Mouse (Mus musculus): ENCODE data around the gene Deup1. TPM values are rescaled to one million over a fixed set of nuclear protein-coding genes. Genes with fewer than 3 reads are reported as not detected.
A peak's percentile ranks its signal among the peaks of the same experiment; 100 is the strongest.

The Deup1 gene
- polyA plus RNA-seq, 1 experiment from 2014 or later = 0.82 TPM

GRCm38 (mm10) chr9:15600156-15600858 is 27.4 kb downstream of the Deup1 start:
- Histone ChIP-seq H3K36me3 (ENCODE audit: insufficient read depth, low read length) (no peaks in the 10 kb centered on the region), H3K9ac (replicated peaks; ENCODE audit: low read length) (no peak overlapping the region), H3K4me1 (ENCODE audit: insufficient read depth, low read length) (0 out of 2 replicates have a peak, but pooled peaks cover 5% of the 10 kb centered on the region), H3K4me3 (ENCODE audit: low read length) (no peak overlapping the region), H3K4me2 (replicated peaks; ENCODE audit: low read depth, low read length) (no peak overlapping the region), H3K9me3 (ENCODE audit: low read length) (no peaks in the 10 kb centered on the region), H3K27ac (ENCODE audit: low read length) (peak overlapping the region; percentile 14), H3K27me3 (ENCODE audit: insufficient read depth, low read length) (no peaks in the 10 kb centered on the region)
- 45% methylated on average over 6 of the region's 6 CpGs for WGBS
- ATAC-seq (ENCODE audit: low FRiP score, low TSS enrichment) = peak; percentile 42; the same call in 1 of the 2 replicates

GRCm38 (mm10) chr9:15596598-15596997 is 31.1 kb downstream of the Deup1 start:
- 0 out of 2 replicates have a peak, but pooled peaks cover 4% of the 10 kb centered on the region for H3K9me3 ChIP-seq (ENCODE audit: low read length)
- H3K4me2 ChIP-seq (replicated peaks; ENCODE audit: low read depth, low read length) = no peak overlapping the region
- H3K9ac ChIP-seq (replicated peaks; ENCODE audit: low read length) = no peak overlapping the region
- H3K4me3 ChIP-seq (ENCODE audit: low read length) = no peak overlapping the region
- no peaks in the 10 kb centered on the region for H3K27me3 ChIP-seq (ENCODE audit: insufficient read depth, low read length)
- H3K36me3 ChIP-seq (ENCODE audit: insufficient read depth, low read length) = no peaks in the 10 kb centered on the region
- WGBS = 49% methylated on average over 4 of the region's 4 CpGs
- H3K27ac ChIP-seq (ENCODE audit: low read length) = no peak overlapping the region
- H3K4me1 ChIP-seq (ENCODE audit: insufficient read depth, low read length) = 0 out of 2 replicates have a peak, but pooled peaks cover 5% of the 10 kb centered on the region
- ATAC-seq (ENCODE audit: low FRiP score, low TSS enrichment) = no peak

- Histone ChIP-seq H3K4me3 (ENCODE audit: low read length) (no peak overlapping the region), H3K27me3 (ENCODE audit: insufficient read depth, low read length) (no peaks in the 10 kb centered on the region), H3K9me3 (ENCODE audit: low read length) (0 out of 2 replicates have a peak, but pooled peaks cover 4% of the 10 kb centered on the region), H3K9ac (replicated peaks; ENCODE audit: low read length) (no peak overlapping the region), H3K4me2 (replicated peaks; ENCODE audit: low read depth, low read length) (no peak overlapping the region), H3K4me1 (ENCODE audit: insufficient read depth, low read length) (no peaks in the 10 kb centered on the region), H3K27ac (ENCODE audit: low read length) (no peak overlapping the region), H3K36me3 (ENCODE audit: insufficient read depth, low read length) (no peaks in the 10 kb centered on the region)
- WGBS = 80% methylated on average over 4 of the region's 4 CpGs
- ATAC-seq (ENCODE audit: low FRiP score, low TSS enrichment) = no peak
Measured at GRCm38 (mm10) chr9:15594148-15594547, 33.6 kb downstream of the Deup1 start.

GRCm38 (mm10) chr9:15587157-15587854 is 40.4 kb downstream of the Deup1 start:
- no peak overlapping the region for H3K4me3 ChIP-seq (ENCODE audit: low read length)
- H3K9ac ChIP-seq (replicated peaks; ENCODE audit: low read length) = no peak overlapping the region
- H3K27me3 ChIP-seq (ENCODE audit: insufficient read depth, low read length) = no peaks in the 10 kb centered on the region
- no peaks in the 10 kb centered on the region for H3K4me1 ChIP-seq (ENCODE audit: insufficient read depth, low read length)
- 39% methylated on average over 6 of the region's 6 CpGs for WGBS
- 0 out of 2 replicates have a peak, but pooled peaks cover under 1% of the 10 kb centered on the region for H3K9me3 ChIP-seq (ENCODE audit: low read length)
- ATAC-seq (ENCODE audit: low FRiP score, low TSS enrichment) = no peak
- no peak overlapping the region for H3K4me2 ChIP-seq (replicated peaks; ENCODE audit: low read depth, low read length)
- no peak overlapping the region for H3K27ac ChIP-seq (ENCODE audit: low read length)
- no peaks in the 10 kb centered on the region for H3K36me3 ChIP-seq (ENCODE audit: insufficient read depth, low read length)

- H3K4me1 ChIP-seq (ENCODE audit: insufficient read depth, low read length) = no peaks in the 10 kb centered on the region
- no peaks in the 10 kb centered on the region for H3K9me3 ChIP-seq (ENCODE audit: low read length)
- no peak overlapping the region for H3K27ac ChIP-seq (ENCODE audit: low read length)
- H3K36me3 ChIP-seq (ENCODE audit: insufficient read depth, low read length) = no peaks in the 10 kb centered on the region
- H3K4me3 ChIP-seq (ENCODE audit: low read length) = no peak overlapping the region
- H3K27me3 ChIP-seq (ENCODE audit: insufficient read depth, low read length) = no peaks in the 10 kb centered on the region
- no peak overlapping the region for H3K4me2 ChIP-seq (replicated peaks; ENCODE audit: low read depth, low read length)
- ATAC-seq (ENCODE audit: low FRiP score, low TSS enrichment) = no peak
- H3K9ac ChIP-seq (replicated peaks; ENCODE audit: low read length) = no peak overlapping the region
- 92% methylated on average over 1 of the region's 1 CpGs for WGBS
Measured at GRCm38 (mm10) chr9:15585956-15586355, 41.8 kb downstream of the Deup1 start.

- Histone ChIP-seq H3K4me3 (ENCODE audit: low read length) (no peak overlapping the region), H3K4me1 (ENCODE audit: insufficient read depth, low read length) (no peaks in the 10 kb centered on the region), H3K27me3 (ENCODE audit: insufficient read depth, low read length) (no peaks in the 10 kb centered on the region), H3K9me3 (ENCODE audit: low read length) (no peaks in the 10 kb centered on the region), H3K36me3 (ENCODE audit: insufficient read depth, low read length) (no peaks in the 10 kb centered on the region), H3K9ac (replicated peaks; ENCODE audit: low read length) (no peak overlapping the region), H3K4me2 (replicated peaks; ENCODE audit: low read depth, low read length) (no peak overlapping the region), H3K27ac (ENCODE audit: low read length) (no peak overlapping the region)
- ATAC-seq (ENCODE audit: low FRiP score, low TSS enrichment) = no peak
- WGBS = 84% methylated on average over 9 of the region's 9 CpGs
Measured at GRCm38 (mm10) chr9:15584209-15584608, 43.5 kb downstream of the Deup1 start.

GRCm38 (mm10) chr9:15582026-15582425 is 45.7 kb downstream of the Deup1 start:
- 79% methylated on average over 5 of the region's 5 CpGs for WGBS
- ATAC-seq (ENCODE audit: low FRiP score, low TSS enrichment) = no peak

GRCm38 (mm10) chr9:15580176-15580575 is 47.6 kb downstream of the Deup1 start:
- Histone ChIP-seq H3K9ac (replicated peaks; ENCODE audit: low read length) (no peak overlapping the region), H3K36me3 (ENCODE audit: insufficient read depth, low read length) (no peaks in the 10 kb centered on the region), H3K4me1 (ENCODE audit: insufficient read depth, low read length) (no peaks in the 10 kb centered on the region), H3K4me2 (replicated peaks; ENCODE audit: low read depth, low read length) (no peak overlapping the region), H3K9me3 (ENCODE audit: low read length) (0 out of 2 replicates have a peak, but pooled peaks cover 3% of the 10 kb centered on the region), H3K4me3 (ENCODE audit: low read length) (no peak overlapping the region), H3K27me3 (ENCODE audit: insufficient read depth, low read length) (no peaks in the 10 kb centered on the region), H3K27ac (ENCODE audit: low read length) (no peak overlapping the region)
- WGBS = 46% methylated on average over 6 of the region's 6 CpGs
- ATAC-seq (ENCODE audit: low FRiP score, low TSS enrichment) = no peak

More at GRCm38 (mm10) chr9:15582026-15582425, 45.7 kb downstream of the Deup1 start:
- H3K27ac ChIP-seq (ENCODE audit: low read length) = no peak overlapping the region
- H3K4me1 ChIP-seq (ENCODE audit: insufficient read depth, low read length) = no peaks in the 10 kb centered on the region
- H3K9ac ChIP-seq (replicated peaks; ENCODE audit: low read length) = no peak overlapping the region
- no peaks in the 10 kb centered on the region for H3K36me3 ChIP-seq (ENCODE audit: insufficient read depth, low read length)
- no peaks in the 10 kb centered on the region for H3K9me3 ChIP-seq (ENCODE audit: low read length)
- H3K27me3 ChIP-seq (ENCODE audit: insufficient read depth, low read length) = no peaks in the 10 kb centered on the region
- H3K4me2 ChIP-seq (replicated peaks; ENCODE audit: low read depth, low read length) = no peak overlapping the region
- no peak overlapping the region for H3K4me3 ChIP-seq (ENCODE audit: low read length)

- H3K27me3 ChIP-seq (ENCODE audit: insufficient read depth, low read length) = no peaks in the 10 kb centered on the region
- H3K9me3 ChIP-seq (ENCODE audit: low read length) = 0 out of 2 replicates have a peak, but pooled peaks cover 3% of the 10 kb centered on the region
- H3K9ac ChIP-seq (replicated peaks; ENCODE audit: low read length) = no peak overlapping the region
- no peak overlapping the region for H3K27ac ChIP-seq (ENCODE audit: low read length)
- H3K4me2 ChIP-seq (replicated peaks; ENCODE audit: low read depth, low read length) = no peak overlapping the region
- no peaks in the 10 kb centered on the region for H3K36me3 ChIP-seq (ENCODE audit: insufficient read depth, low read length)
- no peak overlapping the region for H3K4me3 ChIP-seq (ENCODE audit: low read length)
- H3K4me1 ChIP-seq (ENCODE audit: insufficient read depth, low read length) = no peaks in the 10 kb centered on the region
- WGBS = 76% methylated on average over 9 of the region's 9 CpGs
- ATAC-seq (ENCODE audit: low FRiP score, low TSS enrichment) = no peak
Measured at GRCm38 (mm10) chr9:15578946-15579345, 48.8 kb downstream of the Deup1 start.

- H3K4me3 ChIP-seq (ENCODE audit: low read length) = no peak overlapping the region
- no peaks in the 10 kb centered on the region for H3K27me3 ChIP-seq (ENCODE audit: insufficient read depth, low read length)
- no peaks in the 10 kb centered on the region for H3K4me1 ChIP-seq (ENCODE audit: insufficient read depth, low read length)
- H3K27ac ChIP-seq (ENCODE audit: low read length) = no peak overlapping the region
- WGBS = 11% methylated on average over 1 of the region's 1 CpGs
- no peak overlapping the region for H3K4me2 ChIP-seq (replicated peaks; ENCODE audit: low read depth, low read length)
- no peak overlapping the region for H3K9ac ChIP-seq (replicated peaks; ENCODE audit: low read length)
- 0 out of 2 replicates have a peak, but pooled peaks cover 3% of the 10 kb centered on the region for H3K9me3 ChIP-seq (ENCODE audit: low read length)
- ATAC-seq (ENCODE audit: low FRiP score, low TSS enrichment) = no peak
- H3K36me3 ChIP-seq (ENCODE audit: insufficient read depth, low read length) = no peaks in the 10 kb centered on the region
Measured at GRCm38 (mm10) chr9:15578427-15578826, 49.3 kb downstream of the Deup1 start.
